Mouse (Mus musculus) C3H10T1/2 (cell line): Measurements from ENCODE around the gene Papss2. TPM values are rescaled to one million over a fixed set of nuclear protein-coding genes. Genes with fewer than 3 reads are reported as not detected.

Source experiments
- polyA plus RNA-seq, 2 experiments: library from polyadenylated mRNA; unstranded; fragments of >200 nt; fragmentation: generic; extraction: Trizol; gene quantifications; one replicate each; pipeline ENCODE4 v1.2.1; 2012; ENCODE audit warnings: missing spikeins in 2 of 2

Gene Papss2
- polyA plus RNA-seq = 1 to 10 TPM in 1 of 2 experiments, under 1 TPM in 1; 0.68 to 1.7 TPM

DNA sequence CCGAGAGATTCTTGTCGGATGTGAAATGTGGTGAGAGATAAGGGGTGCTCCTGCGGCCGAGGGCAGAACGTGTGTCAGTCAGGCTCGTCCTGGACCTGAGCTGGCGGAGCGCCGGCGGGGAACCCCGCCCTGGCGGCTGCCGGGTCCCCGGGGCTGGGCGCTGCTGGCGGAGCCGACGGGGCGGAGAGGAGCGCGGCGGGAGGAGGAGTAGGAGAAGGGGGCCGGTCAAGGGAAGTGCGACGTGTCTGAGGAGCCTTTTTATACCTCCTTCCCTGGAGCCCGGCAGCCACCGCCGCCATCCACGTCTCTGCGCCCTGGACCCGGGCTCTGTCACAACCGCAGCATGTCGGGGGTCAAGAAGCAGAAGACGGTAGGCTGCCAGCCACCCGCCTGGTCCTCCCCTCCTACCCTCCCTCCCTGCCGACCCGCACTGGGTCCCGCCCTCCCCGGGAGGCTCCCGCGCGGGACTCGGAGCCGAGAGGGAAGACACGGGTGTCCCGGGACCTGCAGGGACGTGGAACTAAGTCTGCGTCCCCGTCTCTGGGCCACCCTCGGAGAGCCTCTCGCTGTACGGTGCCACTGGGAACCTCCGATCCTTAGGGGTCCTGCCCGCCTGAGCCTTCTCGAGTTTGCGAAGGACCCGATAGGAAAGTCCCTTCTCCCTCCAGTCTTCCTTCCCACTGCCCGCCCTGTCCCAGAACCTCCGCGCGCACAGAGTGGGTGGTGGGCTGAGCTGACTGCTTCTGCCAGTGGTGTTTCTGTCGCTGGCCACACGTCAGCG is at the start of gene Papss2:
Papss2 (plus strand) TSS at position 285 of the 781 bp plus-strand sequence.

Other genes with a start within 250 kb of the Papss2 start
- gene Sgms1, start 206.1 kb upstream of the Papss2 start, polyA plus RNA-seq = 1 to 10 TPM; 1.8 to 5.7 TPM
- gene Rpl9-ps6, start 129.2 kb upstream of the Papss2 start, polyA plus RNA-seq = 100 to 1,000 TPM in 1 of 2 experiments, 10 to 100 TPM in 1; 76.4 to 189 TPM
- 10 to 100 TPM in 1 of 2 experiments, 1 to 10 TPM in 1; 4.4 to 26.0 TPM for gene Minpp1, start 110.0 kb upstream of the Papss2 start, polyA plus RNA-seq
- 1 to 10 TPM in 1 of 2 experiments, under 1 TPM in 1; 0.63 to 7.0 TPM for gene Atad1, start 144.0 kb downstream of the Papss2 start, polyA plus RNA-seq
- gene Pten, start 161.7 kb downstream of the Papss2 start, polyA plus RNA-seq = 10 to 100 TPM in 1 of 2 experiments, 1 to 10 TPM in 1; 1.3 to 17.0 TPM